Mouse (Mus musculus) midbrain, postnatal 0 days (tissue): ENCODE data around the gene Akirin1. TPM values are rescaled to one million over a fixed set of nuclear protein-coding genes. Genes with fewer than 3 reads are reported as not detected.

Source experiments
- ATAC-seq: fragments of 200-750 bp; cut with Nextera tagmentation; 2 replicates; pipeline ENCODE4 v1.8.0; 2017; ENCODE audit warnings: moderate number of reproducible peaks, mild to moderate bottlenecking, moderate TSS enrichment, moderate library complexity; ENCODE audit not compliant: low FRiP score
- DNase-seq: peaks from one replicate; pipeline ENCODE4 v3.0.0-alpha.2; 2015; ENCODE audit warnings: low spot score
- H3K27ac ChIP-seq: fragments of 300-500 bp; sonication (generic); 2 replicates; pipeline ENCODE4 v1.5.1; 2014; ENCODE audit warnings: low read depth, mild to moderate bottlenecking, low read length, mixed read lengths
- H3K27me3 ChIP-seq: fragments of 300-500 bp; sonication (generic); 2 replicates; pipeline ENCODE4 v1.6.1; 2014; ENCODE audit warnings: low read length, control low read depth, mixed read lengths; ENCODE audit not compliant: insufficient read depth
- H3K36me3 ChIP-seq: fragments of 300-500 bp; sonication (generic); 2 replicates; pipeline ENCODE4 v1.6.1; 2014; ENCODE audit warnings: low read length, control low read depth, mixed read lengths; ENCODE audit not compliant: insufficient read depth
- H3K4me1 ChIP-seq: fragments of 300-500 bp; sonication (generic); 2 replicates; pipeline ENCODE4 v1.6.1; 2014; ENCODE audit warnings: mild to moderate bottlenecking, control low read depth, antibody characterized with exemption, low read length, mixed read lengths; ENCODE audit not compliant: insufficient read depth
- H3K4me2 ChIP-seq: fragments of 300-500 bp; sonication (generic); 2 replicates; pipeline ENCODE4 v1.6.1; 2014; ENCODE audit warnings: low read depth, mild to moderate bottlenecking, low read length, mixed read lengths; ENCODE audit not compliant: poor library complexity, severe bottlenecking
- H3K4me3 ChIP-seq: fragments of 300-500 bp; sonication (generic); 2 replicates; pipeline ENCODE4 v1.5.1; 2014; ENCODE audit warnings: low read depth, mild to moderate bottlenecking, low read length, moderate library complexity
- H3K9ac ChIP-seq: fragments of 300-500 bp; sonication (generic); replicated peaks from 2 replicates; pipeline ENCODE4 v1.6.1; 2014; ENCODE audit warnings: mild to moderate bottlenecking, low read length, moderate library complexity, mixed read lengths; ENCODE audit not compliant: poor library complexity, severe bottlenecking
- H3K9me3 ChIP-seq: fragments of 300-500 bp; sonication (generic); 2 replicates; pipeline ENCODE4 v1.6.1; 2016; ENCODE audit warnings: low read length, control low read depth
- CTCF ChIP-seq: IDR thresholded peaks from 2 replicates; pipeline ENCODE4 v1.5.1; 2016; ENCODE audit warnings: antibody characterized with exemption, mild to moderate bottlenecking
- WGBS: fragments of 180-500 bp; shearing (Covaris S2); extraction: QIAGEN DNeasy Blood & Tissue Kit; methylation state at CpG from one replicate; pipeline ENCODE4 v1.1.7; 2014; 5-methylcytosine and 5-hydroxymethylcytosine counted together
- polyA plus RNA-seq: library from polyadenylated mRNA; unstranded; fragments of >200 nt; fragmentation: Nextera tagmentation; extraction: Ambion mirVana; gene quantifications from 2 replicates; pipeline ENCODE4 v1.2.1, GENCODE M21; 2015
- total RNA-seq: library from RNA; depleted of rRNA; stranded (reverse); fragments of >200 nt; gene quantifications from 2 replicates; pipeline ENCODE4 v1.2.3, GENCODE M21; 2014

Gene Akirin1
- total and polyA plus RNA-seq, 2 experiments from 2014 or later: 60.5 to 91.5 TPM

GRCm38 (mm10) chr4:123749484-123750130 is 538 bp downstream of the Akirin1 start:
- ATAC-seq: peak; percentile 48
- Histone ChIP-seq H3K4me2 (peak overlapping the region; percentile 66), H3K36me3 (no peaks in the 10 kb centered on the region), H3K9ac (peak overlapping the region; percentile 84), H3K27me3 (no peaks in the 10 kb centered on the region), H3K9me3 (no peaks in the 10 kb centered on the region), H3K4me1 (no peaks in the 10 kb centered on the region), H3K4me3 (peak overlapping the region; percentile 96), H3K27ac (peak overlapping the region; percentile 86)
- peak; percentile 45 for DNase-seq
- no peak for TF ChIP-seq CTCF
- under 1% methylated on average over 55 of the region's 55 CpGs for WGBS

DNA sequence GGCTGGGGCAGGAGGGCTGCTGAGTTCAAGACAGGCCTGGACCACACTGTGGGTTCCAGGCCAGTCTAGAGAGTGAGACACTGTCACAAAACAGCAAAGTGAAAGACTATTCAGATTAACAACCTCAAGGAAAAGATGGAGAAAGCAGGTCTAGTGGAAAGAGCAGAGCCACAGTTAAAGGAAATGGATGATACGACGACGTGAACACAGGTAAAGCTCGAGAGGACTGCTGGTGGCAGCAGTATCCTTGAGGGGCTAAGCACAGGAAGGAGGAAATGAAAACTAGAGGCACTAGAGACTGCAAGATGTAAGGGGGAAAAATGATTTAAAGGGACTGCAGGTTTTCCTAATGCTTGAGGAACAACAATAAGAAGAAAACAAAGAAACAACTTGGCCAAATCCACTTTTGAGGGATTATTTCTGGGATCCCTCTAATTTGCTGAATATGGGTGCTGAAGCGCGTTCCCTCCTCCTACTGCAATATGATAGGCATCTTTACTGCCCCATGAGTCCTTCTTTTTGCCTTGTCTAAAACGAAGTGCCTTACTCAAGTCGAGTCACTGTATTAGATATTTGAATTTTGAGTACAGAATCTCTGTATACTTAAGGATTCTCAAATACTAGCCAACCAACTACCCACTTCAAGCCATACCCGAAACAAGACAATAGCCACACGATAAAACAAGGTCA is 1.3 kb downstream of the Akirin1 start:
- no peaks in the 10 kb centered on the region for H3K27me3 ChIP-seq
- H3K9me3 ChIP-seq: no peaks in the 10 kb centered on the region

GRCm38 (mm10) chr4:123745221-123745775 is 4.8 kb downstream of the Akirin1 start:
- H3K4me3 ChIP-seq: no peak overlapping the region
- H3K9ac ChIP-seq: no peak overlapping the region
- TF ChIP-seq CTCF: no peak
- H3K27ac ChIP-seq: no peak overlapping the region
- no peak overlapping the region for H3K4me2 ChIP-seq
- H3K9me3 ChIP-seq: no peaks in the 10 kb centered on the region
- H3K27me3 ChIP-seq: no peaks in the 10 kb centered on the region
- DNase-seq (no peak), ATAC-seq (no peak)
- 98% methylated on average over 4 of the region's 4 CpGs for WGBS
- no peaks in the 10 kb centered on the region for H3K4me1 ChIP-seq
- peaks cover 12% of the 10 kb centered on the region; the same call in 1 of the 2 replicates for H3K36me3 ChIP-seq

More for the DNA sequence above, 1.3 kb downstream of the Akirin1 start:
- H3K4me1 ChIP-seq: no peaks in the 10 kb centered on the region
- H3K4me2 ChIP-seq: peak overlapping the region; percentile 66
- H3K36me3 ChIP-seq: no peaks in the 10 kb centered on the region
- DNase-seq (peak; percentile 14), ATAC-seq (no peak)
- peak overlapping the region; percentile 96 for H3K4me3 ChIP-seq
- peak; percentile 47 for TF ChIP-seq CTCF
- WGBS: 7% methylated on average over 10 of the region's 10 CpGs
- peak overlapping the region; percentile 86 for H3K27ac ChIP-seq
- peak overlapping the region; percentile 84 for H3K9ac ChIP-seq

GRCm38 (mm10) chr4:123742891-123743290 is 7.3 kb downstream of the Akirin1 start:
- H3K4me2 ChIP-seq: no peak overlapping the region
- WGBS: 83% methylated on average over 1 of the region's 1 CpGs
- H3K36me3 ChIP-seq: peaks cover 20% of the 10 kb centered on the region; the same call in 1 of the 2 replicates
- H3K4me3 ChIP-seq: no peak overlapping the region
- H3K27me3 ChIP-seq: no peaks in the 10 kb centered on the region
- DNase-seq (no peak), ATAC-seq (no peak)
- no peaks in the 10 kb centered on the region for H3K9me3 ChIP-seq
- H3K9ac ChIP-seq: no peak overlapping the region
- TF ChIP-seq CTCF: no peak
- no peaks in the 10 kb centered on the region for H3K4me1 ChIP-seq
- no peak overlapping the region for H3K27ac ChIP-seq

- 98% methylated on average over 4 of the region's 4 CpGs for WGBS
- Histone ChIP-seq H3K9ac (no peak overlapping the region), H3K4me1 (no peaks in the 10 kb centered on the region), H3K9me3 (no peaks in the 10 kb centered on the region), H3K4me2 (no peak overlapping the region), H3K4me3 (no peak overlapping the region), H3K36me3 (peaks cover 26% of the 10 kb centered on the region; the same call in 1 of the 2 replicates), H3K27me3 (no peaks in the 10 kb centered on the region), H3K27ac (no peak overlapping the region)
- ATAC-seq: no peak
- DNase-seq: no peak
- no peak for TF ChIP-seq CTCF
Observed at GRCm38 (mm10) chr4:123738708-123739107, 11.4 kb downstream of the Akirin1 start.

- Histone ChIP-seq H3K4me1 (no peaks in the 10 kb centered on the region), H3K9ac (no peak overlapping the region), H3K27ac (no peak overlapping the region), H3K4me2 (no peak overlapping the region), H3K36me3 (peaks cover 23% of the 10 kb centered on the region; the same call in 1 of the 2 replicates), H3K4me3 (no peak overlapping the region), H3K27me3 (no peaks in the 10 kb centered on the region), H3K9me3 (no peaks in the 10 kb centered on the region)
- DNase-seq (no peak), ATAC-seq (no peak)
- TF ChIP-seq CTCF: no peak
- WGBS: 94% methylated on average over 9 of the region's 9 CpGs
Observed at GRCm38 (mm10) chr4:123733532-123733931, 16.6 kb downstream of the Akirin1 start.
